Mouse (Mus musculus): ENCODE measurements around the gene Midn. TPM values are rescaled to one million over a fixed set of nuclear protein-coding genes. Genes with fewer than 3 reads are reported as not detected.
A peak's percentile ranks its signal among the peaks of the same experiment; 100 is the strongest.

The Midn gene
- polyA plus RNA-seq, 1 experiment from 2014 or later = 46.2 TPM

GRCm38 (mm10) chr10:80169651-80170050 lies 21.6 kb downstream of the Midn start:
- no peak overlapping the region for H3K4me2 ChIP-seq (replicated peaks; ENCODE audit: low read depth, low read length)
- WGBS = 90% methylated on average over 7 of the region's 7 CpGs

GRCm38 (mm10) chr10:80170052-80170451 lies 22.0 kb downstream of the Midn start:
- H3K36me3 ChIP-seq (ENCODE audit: control insufficient read depth, insufficient read depth, low read length) = peaks cover 33% of the 10 kb centered on the region
- WGBS = 95% methylated on average over 16 of the region's 16 CpGs
- no peak overlapping the region for H3K9ac ChIP-seq (ENCODE audit: low read depth, low read length)
- no peak for ATAC-seq (ENCODE audit: low FRiP score, low TSS enrichment)
- H3K4me2 ChIP-seq (replicated peaks; ENCODE audit: low read depth, low read length) = no peak overlapping the region
- peaks cover 40% of the 10 kb centered on the region for H3K4me1 ChIP-seq (ENCODE audit: control insufficient read depth, insufficient read depth, low read length)
- no peak overlapping the region for H3K27ac ChIP-seq (ENCODE audit: low read depth, low read length)
- H3K9me3 ChIP-seq (ENCODE audit: control insufficient read depth, low read length) = no peaks in the 10 kb centered on the region
- no peak overlapping the region for H3K4me3 ChIP-seq (ENCODE audit: low read length)
- no peaks in the 10 kb centered on the region for H3K27me3 ChIP-seq (ENCODE audit: control insufficient read depth, insufficient read depth, low read length)

More at GRCm38 (mm10) chr10:80169651-80170050, 21.6 kb downstream of the Midn start:
- no peak for ATAC-seq (ENCODE audit: low FRiP score, low TSS enrichment)
- H3K4me1 ChIP-seq (ENCODE audit: control insufficient read depth, insufficient read depth, low read length) = peaks cover 41% of the 10 kb centered on the region
- H3K9ac ChIP-seq (ENCODE audit: low read depth, low read length) = no peak overlapping the region
- no peaks in the 10 kb centered on the region for H3K9me3 ChIP-seq (ENCODE audit: control insufficient read depth, low read length)
- H3K27me3 ChIP-seq (ENCODE audit: control insufficient read depth, insufficient read depth, low read length) = no peaks in the 10 kb centered on the region
- H3K27ac ChIP-seq (ENCODE audit: low read depth, low read length) = no peak overlapping the region
- no peak overlapping the region for H3K4me3 ChIP-seq (ENCODE audit: low read length)
- H3K36me3 ChIP-seq (ENCODE audit: control insufficient read depth, insufficient read depth, low read length) = peaks cover 31% of the 10 kb centered on the region

- 78% methylated on average over 19 of the region's 19 CpGs for WGBS
- Histone ChIP-seq H3K4me1 (ENCODE audit: control insufficient read depth, insufficient read depth, low read length) (peaks cover 35% of the 10 kb centered on the region), H3K9me3 (ENCODE audit: control insufficient read depth, low read length) (no peaks in the 10 kb centered on the region), H3K27me3 (ENCODE audit: control insufficient read depth, insufficient read depth, low read length) (no peaks in the 10 kb centered on the region), H3K36me3 (ENCODE audit: control insufficient read depth, insufficient read depth, low read length) (peaks cover 33% of the 10 kb centered on the region), H3K4me2 (replicated peaks; ENCODE audit: low read depth, low read length) (no peak overlapping the region), H3K27ac (ENCODE audit: low read depth, low read length) (no peak overlapping the region), H3K9ac (ENCODE audit: low read depth, low read length) (no peak overlapping the region), H3K4me3 (ENCODE audit: low read length) (peak overlapping the region; percentile 7; the same call in 1 of the 2 replicates)
- no peak for ATAC-seq (ENCODE audit: low FRiP score, low TSS enrichment)
These were observed 22.5 kb downstream of the Midn start for GRCm38 (mm10) chr10:80170601-80171021.

- 91% methylated on average over 15 of the region's 15 CpGs for WGBS
- Histone ChIP-seq H3K27ac (ENCODE audit: low read depth, low read length) (no peak overlapping the region), H3K4me1 (ENCODE audit: control insufficient read depth, insufficient read depth, low read length) (peaks cover 32% of the 10 kb centered on the region)
These were observed 23.2 kb downstream of the Midn start for GRCm38 (mm10) chr10:80171252-80171651.

GRCm38 (mm10) chr10:80171760-80172526 lies 23.9 kb downstream of the Midn start:
- Histone ChIP-seq H3K27ac (ENCODE audit: low read depth, low read length) (peak overlapping the region; percentile 79; the same call in 1 of the 2 replicates), H3K4me3 (ENCODE audit: low read length) (peak overlapping the region; percentile 55; the same call in 1 of the 2 replicates), H3K4me1 (ENCODE audit: control insufficient read depth, insufficient read depth, low read length) (peaks cover 25% of the 10 kb centered on the region), H3K27me3 (ENCODE audit: control insufficient read depth, insufficient read depth, low read length) (no peaks in the 10 kb centered on the region), H3K36me3 (ENCODE audit: control insufficient read depth, insufficient read depth, low read length) (peaks cover 33% of the 10 kb centered on the region), H3K9ac (ENCODE audit: low read depth, low read length) (peak overlapping the region; percentile 57; the same call in 1 of the 2 replicates), H3K9me3 (ENCODE audit: control insufficient read depth, low read length) (no peaks in the 10 kb centered on the region), H3K4me2 (replicated peaks; ENCODE audit: low read depth, low read length) (peak overlapping the region; percentile 57; the same call in 1 of the 2 replicates)
- ATAC-seq (ENCODE audit: low FRiP score, low TSS enrichment) = no peak
- 81% methylated on average over 45 of the region's 45 CpGs for WGBS

More at GRCm38 (mm10) chr10:80171252-80171651, 23.2 kb downstream of the Midn start:
- H3K27me3 ChIP-seq (ENCODE audit: control insufficient read depth, insufficient read depth, low read length) = no peaks in the 10 kb centered on the region
- no peak overlapping the region for H3K4me2 ChIP-seq (replicated peaks; ENCODE audit: low read depth, low read length)
- ATAC-seq (ENCODE audit: low FRiP score, low TSS enrichment) = no peak
- 0 out of 2 replicates have a peak overlapping the region, but pooled peaks have one; percentile 7 for H3K4me3 ChIP-seq (ENCODE audit: low read length)
- no peaks in the 10 kb centered on the region for H3K9me3 ChIP-seq (ENCODE audit: control insufficient read depth, low read length)
- peaks cover 33% of the 10 kb centered on the region for H3K36me3 ChIP-seq (ENCODE audit: control insufficient read depth, insufficient read depth, low read length)
- H3K9ac ChIP-seq (ENCODE audit: low read depth, low read length) = no peak overlapping the region

GRCm38 (mm10) chr10:80172527-80173292 lies 24.6 kb downstream of the Midn start, which contains the start of gene 1600002K03Rik:
TSS of gene 1600002K03Rik (plus strand) at chr10:80172944.
- Histone ChIP-seq H3K4me3 (ENCODE audit: low read length) (peak within 1 kb of the TSS; percentile 55), H3K27ac (ENCODE audit: low read depth, low read length) (peak within 1 kb of the TSS; percentile 79; the same call in 1 of the 2 replicates), H3K36me3 (ENCODE audit: control insufficient read depth, insufficient read depth, low read length) (peaks cover 33% of the 10 kb centered on the region), H3K9me3 (ENCODE audit: control insufficient read depth, low read length) (no peaks in the 10 kb centered on the region), H3K4me1 (ENCODE audit: control insufficient read depth, insufficient read depth, low read length) (peaks cover 24% of the 10 kb centered on the region), H3K4me2 (replicated peaks; ENCODE audit: low read depth, low read length) (peak within 1 kb of the TSS; percentile 57), H3K27me3 (ENCODE audit: control insufficient read depth, insufficient read depth, low read length) (no peaks in the 10 kb centered on the region), H3K9ac (ENCODE audit: low read depth, low read length) (peak within 1 kb of the TSS; percentile 57)
- ATAC-seq (ENCODE audit: low FRiP score, low TSS enrichment) = peak; percentile 61
- WGBS = 8% methylated on average over 35 of the region's 35 CpGs

GRCm38 (mm10) chr10:80173358-80173757 lies 25.3 kb downstream of the Midn start:
- Histone ChIP-seq H3K9me3 (ENCODE audit: control insufficient read depth, low read length) (no peaks in the 10 kb centered on the region), H3K4me3 (ENCODE audit: low read length) (peak overlapping the region; percentile 55), H3K4me1 (ENCODE audit: control insufficient read depth, insufficient read depth, low read length) (peaks cover 24% of the 10 kb centered on the region), H3K27ac (ENCODE audit: low read depth, low read length) (no peak overlapping the region; the same call in 1 of the 2 replicates), H3K9ac (ENCODE audit: low read depth, low read length) (peak overlapping the region; percentile 44; the same call in 1 of the 2 replicates), H3K4me2 (replicated peaks; ENCODE audit: low read depth, low read length) (peak overlapping the region; percentile 57), H3K27me3 (ENCODE audit: control insufficient read depth, insufficient read depth, low read length) (no peaks in the 10 kb centered on the region), H3K36me3 (ENCODE audit: control insufficient read depth, insufficient read depth, low read length) (peaks cover 33% of the 10 kb centered on the region)
- 13% methylated on average over 11 of the region's 11 CpGs for WGBS
- no peak for ATAC-seq (ENCODE audit: low FRiP score, low TSS enrichment)

- Histone ChIP-seq H3K27me3 (ENCODE audit: control insufficient read depth, insufficient read depth, low read length) (no peaks in the 10 kb centered on the region; the same call in 1 of the 2 replicates), H3K4me2 (replicated peaks; ENCODE audit: low read depth, low read length) (no peak overlapping the region), H3K36me3 (ENCODE audit: control insufficient read depth, insufficient read depth, low read length) (peaks cover 33% of the 10 kb centered on the region), H3K27ac (ENCODE audit: low read depth, low read length) (no peak overlapping the region), H3K4me1 (ENCODE audit: control insufficient read depth, insufficient read depth, low read length) (peaks cover 19% of the 10 kb centered on the region), H3K9ac (ENCODE audit: low read depth, low read length) (no peak overlapping the region), H3K4me3 (ENCODE audit: low read length) (no peak overlapping the region), H3K9me3 (ENCODE audit: control insufficient read depth, low read length) (no peaks in the 10 kb centered on the region)
- WGBS = 86% methylated on average over 10 of the region's 10 CpGs
- ATAC-seq (ENCODE audit: low FRiP score, low TSS enrichment) = no peak
These were observed 26.0 kb downstream of the Midn start for GRCm38 (mm10) chr10:80173955-80174640.

Measured in kidney, embryonic 14.5 days (tissue).